Mouse (Mus musculus) ES-E14 (cell line): ENCODE measurements around the gene Zfp503.

Experiments used
- CHD2 ChIP-seq: IDR thresholded peaks from 2 replicates; pipeline ENCODE4 v1.6.1; 2014; ENCODE audit warnings: mild to moderate bottlenecking, low read depth, low read length, inconsistent platforms
- HCFC1 ChIP-seq: IDR thresholded peaks from 2 replicates; pipeline ENCODE4 v1.6.1; 2012; ENCODE audit warnings: low read length, inconsistent platforms, borderline replicate concordance; ENCODE audit not compliant: insufficient read depth
- MAFK ChIP-seq: IDR thresholded peaks from 2 replicates; pipeline ENCODE4 v1.6.1; 2014; ENCODE audit warnings: mild to moderate bottlenecking, low read depth, low read length, inconsistent platforms; ENCODE audit not compliant: insufficient read depth
- ZC3H11A ChIP-seq: IDR thresholded peaks from 2 replicates; pipeline ENCODE4 v1.6.1; 2012; ENCODE audit warnings: low read depth, mild to moderate bottlenecking, inconsistent platforms, low read length, borderline replicate concordance

DNA sequence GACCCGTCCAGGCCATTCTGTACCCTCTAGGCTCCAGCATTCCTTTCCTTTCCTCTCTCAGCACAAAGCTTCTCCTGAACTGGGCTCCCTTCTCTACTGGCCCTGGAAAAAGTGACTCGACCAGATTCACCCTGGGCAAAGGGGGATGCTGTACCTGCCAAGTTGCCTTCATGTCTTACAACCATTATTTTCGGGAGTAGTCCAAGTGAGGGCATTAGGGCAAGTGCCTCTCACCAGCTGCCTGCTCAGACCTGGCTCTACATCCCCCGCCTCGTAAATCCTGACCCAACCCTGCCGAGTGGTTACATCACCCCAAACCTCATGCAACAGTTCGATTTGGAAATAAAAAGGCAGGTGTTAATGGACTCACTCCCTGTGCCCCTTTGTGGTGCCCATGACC, 36.9 kb downstream of the Zfp503 start:
- TF ChIP-seq ZC3H11A = no peak
- TF ChIP-seq MAFK = no peak
- TF ChIP-seq HCFC1 = no peak
- no peak for TF ChIP-seq CHD2
